Mouse (Mus musculus) cerebellum, adult 2 months (tissue): ENCODE results near the gene Cdk8.

Source experiments
- CTCF ChIP-seq: fragments of 200-500 bp; IDR thresholded peaks from 2 replicates; pipeline ENCODE4 v1.5.1; 2011; ENCODE audit warnings: low read depth, mild to moderate bottlenecking, control low read depth, low read length, moderate library complexity, borderline replicate concordance; ENCODE audit not compliant: insufficient read depth
- POLR2A ChIP-seq: fragments of 200-500 bp; IDR thresholded peaks from 2 replicates; pipeline ENCODE4 v1.6.1; 2011; ENCODE audit warnings: low read length, control low read depth, borderline replicate concordance; ENCODE audit not compliant: insufficient read depth

- TF ChIP-seq POLR2A (no peak), CTCF (no peak)
Measured at GRCm38 (mm10) chr5:146271662-146272061, 40.6 kb downstream of the Cdk8 start.
